Mouse (Mus musculus) cortical plate, adult 2 months (tissue): ENCODE data around the gene Endov. TPM values are rescaled to one million over a fixed set of nuclear protein-coding genes. Genes with fewer than 3 reads are reported as not detected.

Experiments used
- H3K27ac ChIP-seq: fragments of 200-500 bp; 2 replicates; pipeline ENCODE4 v1.5.1; 2012; ENCODE audit warnings: low read length, control low read depth, inconsistent platforms; ENCODE audit not compliant: insufficient read depth
- H3K4me1 ChIP-seq: fragments of 200-500 bp; 2 replicates; pipeline ENCODE4 v1.6.1; 2011; ENCODE audit warnings: low read length; ENCODE audit not compliant: control insufficient read depth, insufficient read depth
- H3K4me3 ChIP-seq: fragments of 200-500 bp; 2 replicates; pipeline ENCODE4 v1.5.1; 2011; ENCODE audit warnings: mild to moderate bottlenecking, low read length, control low read depth; ENCODE audit not compliant: insufficient read depth
- CTCF ChIP-seq: fragments of 200-500 bp; IDR thresholded peaks from 2 replicates; pipeline ENCODE4 v1.5.1; 2011; ENCODE audit warnings: mild to moderate bottlenecking, control low read depth, low read length; ENCODE audit not compliant: insufficient read depth; ENCODE audit errors: extremely low read depth
- POLR2A ChIP-seq: fragments of 200-500 bp; IDR thresholded peaks from 2 replicates; pipeline ENCODE4 v1.6.1; 2011; ENCODE audit warnings: mild to moderate bottlenecking, low read length, control low read depth; ENCODE audit not compliant: insufficient read depth; ENCODE audit errors: extremely low read depth
- polyA plus RNA-seq: library from polyadenylated mRNA; depleted of rRNA; stranded (reverse); fragments of >200 nt; gene quantifications from 2 replicates; pipeline ENCODE4 v1.2.3, GENCODE M21; 2012

Gene Endov
- polyA plus RNA-seq, 1 experiment: 21.1 TPM

DNA sequence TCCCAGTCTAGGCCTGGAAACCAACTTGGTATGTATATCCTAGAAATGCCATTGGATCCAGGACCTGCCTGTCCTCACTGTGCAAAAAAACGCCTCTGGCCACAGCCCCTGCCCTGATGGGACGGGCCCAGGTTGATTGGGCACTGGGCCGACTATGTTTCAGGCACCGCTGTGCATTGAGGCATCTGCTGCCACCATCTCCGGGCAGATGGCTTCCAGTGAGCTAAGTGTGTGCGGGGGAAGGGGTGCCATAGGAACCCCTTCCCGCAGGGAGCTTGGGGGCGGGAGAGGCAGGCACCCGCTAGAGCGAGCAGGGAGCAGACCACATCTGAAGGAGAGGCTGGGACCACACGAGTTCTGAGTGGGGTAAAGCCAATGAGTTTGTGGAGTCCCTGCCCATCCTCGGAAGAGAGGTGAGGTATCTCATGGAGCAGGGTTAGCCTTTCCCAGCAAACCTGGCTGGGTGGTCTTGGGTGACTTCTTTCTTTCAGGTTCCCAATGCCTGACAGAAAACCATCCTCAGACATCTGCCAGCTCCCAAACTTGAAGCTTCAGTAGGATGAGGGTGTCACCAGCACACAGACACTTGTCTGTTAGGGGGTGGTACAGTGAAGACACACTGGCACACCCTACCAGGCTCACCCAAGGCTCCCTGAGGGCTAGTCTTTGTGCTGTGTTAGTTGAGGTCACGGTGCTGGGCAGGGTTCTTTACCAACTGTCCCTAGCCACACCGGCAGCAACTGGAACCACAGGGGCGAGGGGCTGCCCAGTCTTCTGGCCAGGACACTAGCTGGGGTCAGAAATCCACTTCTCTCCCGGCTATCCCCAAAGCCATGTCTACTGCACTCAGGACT, 24.9 kb downstream of the Endov start:
- H3K4me3 ChIP-seq: no peak overlapping the region
- TF ChIP-seq POLR2A (no peak), CTCF (no peak)
- H3K27ac ChIP-seq: peak overlapping the region; percentile 83
- peaks cover 18% of the 10 kb centered on the region for H3K4me1 ChIP-seq

DNA sequence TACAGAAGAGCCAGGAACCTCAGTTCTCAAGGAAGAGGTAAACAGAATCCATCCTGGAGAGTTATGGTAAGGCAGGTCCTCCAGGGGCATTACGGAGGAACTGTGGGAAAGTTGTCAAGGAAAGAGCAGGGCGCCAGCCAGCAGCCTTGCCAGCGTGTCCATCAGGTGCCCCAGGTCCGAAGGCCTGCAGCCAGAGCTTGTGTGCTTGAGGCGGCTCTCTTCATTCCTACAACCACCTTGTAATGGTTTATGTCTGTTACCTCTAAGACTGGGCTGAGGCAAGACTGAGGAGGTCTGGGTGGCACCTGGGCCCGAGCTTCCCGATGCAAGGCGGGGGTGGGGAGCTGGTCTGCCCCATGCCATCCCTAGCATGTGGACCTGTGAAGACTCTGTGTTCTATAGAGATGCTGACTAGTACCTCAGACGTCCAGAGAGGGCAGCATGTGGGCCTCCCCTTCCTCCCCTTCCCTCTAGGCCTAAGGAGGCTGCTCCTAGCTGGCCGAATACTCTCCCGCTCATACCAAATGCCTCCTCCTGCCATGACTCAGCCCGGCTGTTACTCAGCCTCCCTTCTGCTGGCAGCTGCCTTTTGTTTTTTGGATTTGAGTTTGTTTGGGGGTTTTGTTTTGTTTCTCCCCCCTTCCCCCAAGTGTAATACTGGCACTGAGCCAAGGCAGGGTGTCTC, 25.7 kb downstream of the Endov start:
- Histone ChIP-seq H3K4me1 (peaks cover 18% of the 10 kb centered on the region), H3K4me3 (no peak overlapping the region), H3K27ac (peak overlapping the region; percentile 74)
- TF ChIP-seq POLR2A (no peak), CTCF (no peak)

DNA sequence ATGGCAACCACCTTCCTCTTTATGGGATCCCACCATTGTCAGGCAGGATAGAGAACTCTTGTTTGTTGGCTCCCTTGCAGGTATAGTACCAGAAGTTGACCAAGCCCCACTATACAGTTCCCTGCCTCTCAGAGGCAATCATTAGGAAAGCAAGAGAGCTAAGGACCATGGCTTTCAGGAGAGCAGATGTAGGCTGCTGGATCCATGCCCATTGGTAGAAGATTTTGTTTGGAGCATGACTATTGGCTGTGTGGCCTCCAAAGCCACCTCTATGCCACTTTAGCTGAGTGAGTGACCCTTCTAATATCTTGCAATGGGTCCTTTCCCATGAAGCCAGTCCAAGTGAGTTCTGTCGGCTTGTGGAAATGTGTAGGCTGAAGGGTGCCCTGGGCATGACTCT, 28.2 kb downstream of the Endov start:
- H3K4me3 ChIP-seq: no peak overlapping the region
- peaks cover 16% of the 10 kb centered on the region for H3K4me1 ChIP-seq
- no peak for TF ChIP-seq POLR2A
- H3K27ac ChIP-seq: peak overlapping the region; percentile 74; the same call in 1 of the 2 replicates

DNA sequence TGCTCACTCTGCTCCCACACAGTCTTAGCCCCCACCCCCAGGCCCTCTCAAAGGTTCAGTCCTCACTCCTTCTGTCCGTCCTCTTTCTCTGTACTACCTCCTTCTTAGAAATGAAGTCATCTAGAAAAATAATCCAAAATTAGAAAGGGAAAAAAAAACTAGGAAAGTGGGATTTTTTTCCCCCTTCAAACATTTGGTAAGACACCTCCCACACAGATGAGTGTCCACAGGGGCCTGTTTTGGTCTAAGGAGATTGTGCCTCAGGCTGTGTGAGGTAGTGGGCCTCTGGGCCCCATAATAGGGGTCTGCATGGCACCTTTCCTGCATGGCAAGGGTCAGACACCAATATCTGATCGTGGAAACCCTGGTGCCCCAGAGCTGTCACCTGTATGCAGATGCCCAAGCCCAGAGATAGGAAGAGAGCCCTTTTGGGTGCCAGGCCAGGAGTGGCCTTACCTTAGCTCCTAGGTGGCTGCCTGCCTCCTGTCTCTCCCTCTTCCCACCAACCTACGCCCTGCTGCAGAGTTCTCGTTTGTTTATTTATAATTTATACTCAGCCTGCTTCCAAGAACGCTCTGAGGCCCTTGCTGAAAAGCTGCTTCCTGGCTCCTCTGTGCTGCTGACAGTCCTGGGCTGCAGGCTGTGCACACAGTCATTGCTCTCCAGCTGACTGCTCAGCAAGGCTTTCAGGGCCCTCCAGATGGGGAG, 29.0 kb downstream of the Endov start:
- peaks cover 13% of the 10 kb centered on the region for H3K4me1 ChIP-seq
- TF ChIP-seq CTCF: no peak
- no peak for TF ChIP-seq POLR2A
- peak overlapping the region; percentile 74; the same call in 1 of the 2 replicates for H3K27ac ChIP-seq
- H3K4me3 ChIP-seq: no peak overlapping the region

DNA sequence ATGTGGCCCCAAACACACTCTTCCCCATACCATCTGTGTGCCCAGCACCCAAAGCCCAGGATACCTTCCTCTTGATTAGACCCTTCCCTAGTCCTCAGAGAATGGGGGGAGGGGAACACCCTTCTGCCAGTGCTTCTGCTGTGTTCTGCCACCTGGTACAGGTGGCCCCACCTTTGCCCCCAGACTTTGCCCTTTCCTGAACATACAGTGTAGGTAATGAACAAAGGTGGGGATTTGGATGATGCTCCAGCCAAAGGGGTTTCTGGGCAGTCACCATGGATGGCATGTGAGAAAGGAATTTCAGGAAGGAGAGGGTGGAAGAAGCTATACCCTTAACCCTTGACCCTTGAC, 29.5 kb downstream of the Endov start:
- TF ChIP-seq POLR2A: no peak
- TF ChIP-seq CTCF: no peak
- Histone ChIP-seq H3K4me3 (no peak overlapping the region), H3K27ac (peak overlapping the region; percentile 11; the same call in 1 of the 2 replicates), H3K4me1 (peaks cover 9% of the 10 kb centered on the region)

DNA sequence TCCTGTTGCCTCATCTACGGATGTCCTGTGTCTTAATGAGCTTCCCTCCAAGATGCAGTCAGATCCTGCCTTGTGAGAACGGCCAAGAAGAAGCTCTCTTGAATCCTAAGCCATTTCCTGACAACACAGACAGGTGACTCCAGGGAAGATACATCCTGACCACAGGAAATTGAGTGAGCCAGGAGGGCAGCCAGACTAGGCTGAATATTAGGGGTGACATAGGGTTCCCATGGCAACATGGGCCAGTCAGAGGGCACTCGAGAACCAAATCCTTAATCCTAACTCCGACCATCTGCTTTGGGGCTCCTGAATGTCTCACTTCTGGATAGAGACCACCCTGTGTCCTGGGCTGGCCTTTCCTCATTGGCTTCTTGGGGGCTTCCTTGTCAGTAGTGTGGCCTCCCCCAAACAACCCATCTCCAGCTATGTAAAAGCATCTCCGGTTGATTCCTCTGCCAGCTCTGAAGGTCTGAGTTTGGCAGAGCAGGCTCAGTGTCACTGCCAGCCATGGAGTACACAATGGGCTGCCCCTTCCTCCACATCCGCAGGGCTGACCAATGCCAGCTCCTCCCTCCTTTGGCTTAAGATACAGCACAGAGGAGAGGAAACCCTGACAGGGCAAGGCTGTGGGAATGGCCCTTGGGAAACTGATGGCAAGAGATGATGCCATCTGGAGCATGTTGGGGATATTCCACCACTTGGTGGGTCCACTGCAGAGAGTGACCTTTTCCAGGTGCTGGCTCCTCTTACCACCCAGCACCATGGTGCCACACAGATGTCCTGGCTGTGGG, 31.0 kb downstream of the Endov start:
- Histone ChIP-seq H3K27ac (no peak overlapping the region), H3K4me3 (no peak overlapping the region), H3K4me1 (peaks cover 6% of the 10 kb centered on the region)
- TF ChIP-seq POLR2A: no peak
- TF ChIP-seq CTCF: no peak

DNA sequence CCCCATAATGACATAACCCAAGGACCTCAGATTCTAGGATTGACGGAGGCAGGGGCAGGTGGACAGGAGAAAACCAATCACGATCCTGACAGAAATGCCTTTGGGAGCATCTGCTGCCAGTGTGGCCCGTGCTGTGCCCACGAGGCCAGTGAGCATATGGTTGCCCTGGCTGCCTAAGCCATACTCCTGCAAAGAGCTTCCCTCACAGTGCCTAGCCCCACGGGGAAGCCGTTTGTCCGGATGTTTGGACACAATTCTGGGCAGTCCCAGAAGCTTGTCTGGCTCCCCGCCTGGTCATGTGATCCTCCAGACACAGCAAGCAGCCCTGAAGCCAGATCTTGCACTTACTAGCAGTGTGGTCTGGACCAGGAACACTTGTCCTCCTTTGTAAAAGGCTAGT, 31.6 kb downstream of the Endov start:
- TF ChIP-seq CTCF: no peak
- TF ChIP-seq POLR2A: no peak
- Histone ChIP-seq H3K4me3 (no peak overlapping the region), H3K27ac (no peak overlapping the region), H3K4me1 (peaks cover 5% of the 10 kb centered on the region)

DNA sequence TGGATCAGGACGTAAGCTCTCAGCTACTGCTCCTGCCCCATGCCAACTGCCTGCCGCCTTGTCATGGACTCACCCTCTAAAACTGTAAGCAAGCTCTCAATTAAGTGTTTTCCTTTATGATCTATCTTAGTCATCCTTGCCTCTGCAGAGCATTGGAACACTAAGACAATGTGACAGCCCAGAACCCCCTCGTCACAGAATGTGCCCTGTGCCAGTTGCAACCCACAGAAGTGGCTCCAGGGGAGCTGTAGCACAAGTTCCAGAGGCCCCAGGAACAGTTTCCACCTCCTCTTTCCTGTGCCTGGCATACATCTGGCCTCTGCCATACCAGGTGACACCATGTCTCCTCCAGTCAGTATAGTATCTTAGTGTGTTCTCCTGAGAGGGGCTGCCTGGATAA, 32.2 kb downstream of the Endov start:
- Histone ChIP-seq H3K4me3 (no peak overlapping the region), H3K27ac (no peak overlapping the region), H3K4me1 (peaks cover 6% of the 10 kb centered on the region)
- TF ChIP-seq POLR2A (no peak), CTCF (no peak)

DNA sequence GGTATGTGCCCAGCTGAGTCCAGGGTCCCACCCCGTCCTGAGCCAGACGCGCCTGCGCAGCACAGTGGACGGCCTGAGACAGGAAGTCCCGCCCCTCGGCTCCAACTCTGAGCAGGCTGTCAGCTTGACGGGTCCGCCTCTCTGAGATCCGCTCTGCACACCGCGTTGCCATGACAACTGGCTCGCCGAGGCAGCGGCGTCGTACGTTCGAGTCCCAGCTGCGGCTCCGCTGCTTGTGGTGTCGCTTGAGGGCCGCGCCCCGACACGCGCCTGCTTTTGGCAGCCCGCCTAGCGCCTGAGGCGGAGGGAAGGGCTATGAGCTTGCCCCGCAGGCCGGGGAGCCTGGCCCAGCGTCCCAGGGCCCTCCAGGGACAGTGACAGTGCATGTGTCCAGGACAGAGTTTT, 33.4 kb downstream of the Endov start:
- Histone ChIP-seq H3K27ac (no peak overlapping the region), H3K4me1 (peaks cover 10% of the 10 kb centered on the region), H3K4me3 (0 out of 2 replicates have a peak overlapping the region, but pooled peaks have one; percentile 2)
- TF ChIP-seq CTCF (no peak), POLR2A (no peak)
